In genomic region chr7:36974573-36974972, GRCm38 (mm10) we compare ENCODE assay signal across 9 mouse cellular contexts.
DNase-seq lines count a peak whose midpoint lies in the region; ATAC-seq lines count a peak whose summit lies in the region.
"Had no signal": no experiment of that assay in that cellular context is flagged by ENCODE, and none has a peak within 500 bp of the region (broad histone marks: within the 10 kb centered on the region; RNA-seq: fewer than 3 reads in every experiment).

No protein-coding gene starts in this region.

- DNase-seq in intestine, embryonic 14.5 days (ENCODE audit: low spot score): peak; percentile 59
- DNase-seq in right cerebral cortex, adult 18-20 months: peak; percentile 12
- DNase-seq in right cerebral cortex, postnatal 25 days: no peak
- DNase-seq in embryonic facial prominence, embryonic 10.5 days (ENCODE audit: low spot score): peak; percentile 49
- peak; percentile 76 for DNase-seq in retina, embryonic 14.5 days (ENCODE audit: low spot score)
- no peak for DNase-seq in ovary, postnatal 10 days (ENCODE audit: low spot score)

- H3K9ac ChIP-seq in intestine, embryonic 14.5 days (ENCODE audit: low read length): no peak overlapping the region
- no peak overlapping the region for H3K9ac ChIP-seq in intestine, embryonic 15.5 days

- ATAC-seq in intestine, embryonic 14.5 days (replicated peaks; ENCODE audit: low FRiP score, low TSS enrichment, low read depth): no peak
- ATAC-seq in intestine, embryonic 15.5 days: no peak
- no peak for ATAC-seq in granulocyte monocyte progenitor cell, adult 5-6 weeks (replicated peaks; ENCODE audit: poor library complexity, severe bottlenecking)

- no peaks in the 10 kb centered on the region for H3K27me3 ChIP-seq in intestine, embryonic 14.5 days (replicated peaks; ENCODE audit: control insufficient read depth, insufficient read depth, low read length)
- no peaks in the 10 kb centered on the region for H3K27me3 ChIP-seq in intestine, embryonic 15.5 days (replicated peaks)
- peaks cover 16% of the 10 kb centered on the region for H3K27me3 ChIP-seq in embryonic facial prominence, embryonic 10.5 days (replicated peaks; ENCODE audit: low read depth, poor library complexity, severe bottlenecking)

- peaks cover 10% of the 10 kb centered on the region for H3K4me1 ChIP-seq in intestine, embryonic 14.5 days (replicated peaks; ENCODE audit: control insufficient read depth, insufficient read depth, low read length)
- peaks cover 8% of the 10 kb centered on the region; the same call in 1 of the 2 replicates for H3K4me1 ChIP-seq in intestine, embryonic 15.5 days (replicated peaks)
- peaks cover 32% of the 10 kb centered on the region for H3K4me1 ChIP-seq in embryonic facial prominence, embryonic 10.5 days

- no peak overlapping the region for H3K4me2 ChIP-seq in intestine, embryonic 14.5 days (ENCODE audit: low read length)
- H3K4me2 ChIP-seq in intestine, embryonic 15.5 days (replicated peaks): no peak overlapping the region

- 54% methylated on average over 4 of the region's 4 CpGs for WGBS in intestine, embryonic 14.5 days
- 54% methylated on average over 4 of the region's 4 CpGs for WGBS in intestine, embryonic 15.5 days
- 45% methylated on average over 4 of the region's 4 CpGs for WGBS in embryonic facial prominence, embryonic 10.5 days

- no peak overlapping the region for H3K4me3 ChIP-seq in intestine, embryonic 14.5 days (ENCODE audit: low read depth, low read length)
- H3K4me3 ChIP-seq in intestine, embryonic 15.5 days (replicated peaks): no peak overlapping the region
- H3K4me3 ChIP-seq in embryonic facial prominence, embryonic 10.5 days: no peak overlapping the region
- H3K4me3 ChIP-seq: myocyte had no signal

- no peak overlapping the region; the same call in 1 of the 2 replicates for H3K27ac ChIP-seq in intestine, embryonic 14.5 days (ENCODE audit: low read depth)
- no peak overlapping the region for H3K27ac ChIP-seq in intestine, embryonic 15.5 days
- H3K27ac ChIP-seq in embryonic facial prominence, embryonic 10.5 days (replicated peaks): no peak overlapping the region

- no peaks in the 10 kb centered on the region for H3K36me3 ChIP-seq in intestine, embryonic 14.5 days (ENCODE audit: control insufficient read depth, insufficient read depth, low read length)
- no peaks in the 10 kb centered on the region for H3K36me3 ChIP-seq in intestine, embryonic 15.5 days
- no peaks in the 10 kb centered on the region for H3K36me3 ChIP-seq in embryonic facial prominence, embryonic 10.5 days (replicated peaks)

- H3K9me3 ChIP-seq in intestine, embryonic 14.5 days (ENCODE audit: control insufficient read depth, low read length): no peaks in the 10 kb centered on the region
- H3K9me3 ChIP-seq in intestine, embryonic 15.5 days: no peaks in the 10 kb centered on the region
- no peaks in the 10 kb centered on the region for H3K9me3 ChIP-seq in embryonic facial prominence, embryonic 10.5 days

Comparison
In these comparisons a context has a peak if more than half of its experiments do, and no peak if none do; other contexts are left out.
1. DNase-seq: peak in intestine, embryonic 14.5 days (single experiment), right cerebral cortex, adult 18-20 months (single experiment), embryonic facial prominence, embryonic 10.5 days (single experiment) and retina, embryonic 14.5 days (single experiment); none in right cerebral cortex, postnatal 25 days (single experiment) and ovary, postnatal 10 days (single experiment).